Mouse (Mus musculus) right cerebral cortex, postnatal 14 days (tissue): ENCODE data around the gene Palld.
A peak's percentile ranks its signal among the peaks of the same experiment; 100 is the strongest.

Source experiments
- DNase-seq: peaks from one replicate; pipeline ENCODE4 v3.0.0; 2022

Gene Palld

GRCm38 (mm10) chr8:61771328-61771727, 131.2 kb downstream of the Palld start:
- no peak for DNase-seq

- no peak for DNase-seq
These were observed 133.1 kb downstream of the Palld start for GRCm38 (mm10) chr8:61769340-61769879.

- DNase-seq, result no peak
These were observed 142.3 kb downstream of the Palld start for GRCm38 (mm10) chr8:61760190-61760578.

GRCm38 (mm10) chr8:61759327-61760189, 142.9 kb downstream of the Palld start:
- DNase-seq, result peak; percentile 24

- DNase-seq, result no peak
These were observed 143.7 kb downstream of the Palld start for GRCm38 (mm10) chr8:61758686-61759326.

GRCm38 (mm10) chr8:61756971-61757965, 145.2 kb downstream of the Palld start:
- no peak for DNase-seq

- DNase-seq, result no peak
These were observed 147.3 kb downstream of the Palld start for GRCm38 (mm10) chr8:61755186-61755585.

- no peak for DNase-seq
These were observed 155.4 kb downstream of the Palld start for GRCm38 (mm10) chr8:61747070-61747469.

GRCm38 (mm10) chr8:61745181-61745980, 157.1 kb downstream of the Palld start:
- no peak for DNase-seq

- DNase-seq, result no peak
These were observed 158.5 kb downstream of the Palld start for GRCm38 (mm10) chr8:61743764-61744562.

- no peak for DNase-seq
These were observed 165.0 kb downstream of the Palld start for GRCm38 (mm10) chr8:61737465-61737864.

- DNase-seq, result no peak
These were observed 165.7 kb downstream of the Palld start for GRCm38 (mm10) chr8:61736739-61737243.

GRCm38 (mm10) chr8:61736117-61736516, 166.4 kb downstream of the Palld start:
- DNase-seq, result no peak

GRCm38 (mm10) chr8:61734164-61734563, 168.3 kb downstream of the Palld start:
- no peak for DNase-seq

GRCm38 (mm10) chr8:61732184-61732583, 170.3 kb downstream of the Palld start:
- no peak for DNase-seq

- DNase-seq, result no peak
These were observed 171.0 kb downstream of the Palld start for GRCm38 (mm10) chr8:61731306-61732088.

GRCm38 (mm10) chr8:61730669-61731068, 171.8 kb downstream of the Palld start:
- DNase-seq, result no peak

- no peak for DNase-seq
These were observed 177.0 kb downstream of the Palld start for GRCm38 (mm10) chr8:61725306-61726017.

- no peak for DNase-seq
These were observed 180.3 kb downstream of the Palld start for GRCm38 (mm10) chr8:61722226-61722625.
